Mouse (Mus musculus): ENCODE data around the gene Lrrc8e.
"Not testable (repeated sequence)": the region's sequence is repeated elsewhere in the genome, so short reads cannot be mapped to it uniquely, and the experiment has no call there.

Lrrc8e gene

GRCm38 (mm10) chr8:4219617-4220016 is 7.0 kb upstream of the Lrrc8e start:
- DNase-seq (ENCODE audit: low spot score in 2 of 2) = no peak

GRCm38 (mm10) chr8:4222059-4222458 is 4.6 kb upstream of the Lrrc8e start:
- no peak for DNase-seq (ENCODE audit: low spot score in 2 of 2)

- DNase-seq (ENCODE audit: low spot score in 2 of 2) = no peak
These were observed 304 bp upstream of the Lrrc8e start for GRCm38 (mm10) chr8:4226323-4226722.

GRCm38 (mm10) chr8:4227919-4228318 is 1.3 kb downstream of the Lrrc8e start:
- DNase-seq (ENCODE audit: low spot score in 2 of 2) = no peak

GRCm38 (mm10) chr8:4229784-4230183 is 3.2 kb downstream of the Lrrc8e start:
- no peak for DNase-seq (ENCODE audit: low spot score in 2 of 2)

- no peak for DNase-seq (ENCODE audit: low spot score in 2 of 2)
These were observed 4.2 kb downstream of the Lrrc8e start for GRCm38 (mm10) chr8:4230612-4231351.

- DNase-seq (ENCODE audit: low spot score in 2 of 2) = peak in 1 of 2 experiments; percentile 27
These were observed 11.3 kb downstream of the Lrrc8e start for GRCm38 (mm10) chr8:4237814-4238433.

GRCm38 (mm10) chr8:4238434-4239192 is 12.0 kb downstream of the Lrrc8e start, which contains the start of the genes Map2k7 and Gm49320:
TSS of gene Map2k7 (plus strand) at chr8:4238740.
TSS of gene Gm49320 (plus strand) at chr8:4238865.
- peak; percentile 100 for DNase-seq (ENCODE audit: low spot score in 2 of 2)

- DNase-seq (ENCODE audit: low spot score in 2 of 2) = peak in 1 of 2 experiments; percentile 30
These were observed 12.7 kb downstream of the Lrrc8e start for GRCm38 (mm10) chr8:4239193-4239890.

GRCm38 (mm10) chr8:4245061-4245460 is 18.4 kb downstream of the Lrrc8e start:
- DNase-seq (ENCODE audit: low spot score in 2 of 2) = no peak

- peak in 1 of 2 experiments; percentile 37 for DNase-seq (ENCODE audit: low spot score in 2 of 2)
These were observed 19.1 kb downstream of the Lrrc8e start for GRCm38 (mm10) chr8:4245737-4246136.

- DNase-seq (ENCODE audit: low spot score in 2 of 2) = no peak
These were observed 20.6 kb downstream of the Lrrc8e start for GRCm38 (mm10) chr8:4247241-4247640.

- peak in 1 of 2 experiments; percentile 35 for DNase-seq (ENCODE audit: low spot score in 2 of 2)
These were observed 21.4 kb downstream of the Lrrc8e start, which contains the start of gene Tgfbr3l for GRCm38 (mm10) chr8:4247951-4248540. TSS of gene Tgfbr3l (plus strand) at chr8:4248214.

GRCm38 (mm10) chr8:4249213-4249612 is 22.6 kb downstream of the Lrrc8e start:
- DNase-seq (ENCODE audit: low spot score in 2 of 2) = no peak

GRCm38 (mm10) chr8:4250306-4250970 is 23.8 kb downstream of the Lrrc8e start:
- DNase-seq (ENCODE audit: low spot score in 2 of 2) = peak; percentile 88 to 90

GRCm38 (mm10) chr8:4252116-4252760 is 25.6 kb downstream of the Lrrc8e start:
- no peak for DNase-seq (ENCODE audit: low spot score in 2 of 2)

GRCm38 (mm10) chr8:4252934-4253841 is 26.6 kb downstream of the Lrrc8e start, which contains the start of gene Snapc2:
TSS of gene Snapc2 (plus strand) at chr8:4253080.
- DNase-seq (ENCODE audit: low spot score in 2 of 2) = peak; percentile 97

GRCm38 (mm10) chr8:4254001-4254400 is 27.4 kb downstream of the Lrrc8e start:
- DNase-seq (ENCODE audit: low spot score in 2 of 2) = peak; percentile 89 to 90

GRCm38 (mm10) chr8:4255471-4255870 is 28.8 kb downstream of the Lrrc8e start:
- DNase-seq (ENCODE audit: low spot score in 2 of 2) = not testable (repeated sequence)
